Mouse (Mus musculus): Measurements from ENCODE around the gene Smyd4. TPM values are rescaled to one million over a fixed set of nuclear protein-coding genes. Genes with fewer than 3 reads are reported as not detected.

Smyd4 gene
- total and polyA plus RNA-seq, 2 experiments from 2014 or later, result 13.2 to 19.7 TPM

DNA sequence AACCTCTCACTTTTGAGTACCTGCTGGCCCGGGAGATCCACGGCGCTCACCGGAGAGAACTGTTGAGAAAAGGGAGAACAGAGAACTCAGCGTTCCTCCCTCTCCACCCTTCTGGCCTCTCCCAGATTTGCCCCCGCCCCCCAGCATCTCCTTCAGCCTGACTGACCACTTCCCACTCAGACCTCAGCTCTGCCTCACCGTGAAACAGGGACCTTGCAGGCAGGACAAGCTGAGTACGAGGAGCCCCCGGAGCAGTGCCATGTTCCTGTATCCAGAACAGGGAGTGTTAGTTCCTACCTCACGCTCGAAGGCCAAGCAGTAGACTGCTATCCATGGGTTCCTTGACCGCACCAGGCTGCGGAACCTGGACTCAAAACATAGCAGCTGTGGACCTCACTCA lies 90.0 kb downstream of the Smyd4 start:
- Histone ChIP-seq H3K9ac (replicated peaks; ENCODE audit: low read depth, low read length) (no peak overlapping the region), H3K9me3 (replicated peaks; ENCODE audit: control insufficient read depth, low read length) (peaks cover 5% of the 10 kb centered on the region; the same call in 1 of the 2 replicates), H3K36me3 (replicated peaks; ENCODE audit: control insufficient read depth, insufficient read depth, low read length) (peaks cover 14% of the 10 kb centered on the region; the same call in 1 of the 2 replicates), H3K27me3 (ENCODE audit: control insufficient read depth, insufficient read depth, low read length) (no peaks in the 10 kb centered on the region), H3K4me3 (ENCODE audit: low read depth, low read length) (no peak overlapping the region), H3K27ac (ENCODE audit: low read depth) (no peak overlapping the region), H3K4me2 (ENCODE audit: low read depth, low read length) (no peak overlapping the region), H3K4me1 (ENCODE audit: control insufficient read depth, insufficient read depth) (no peaks in the 10 kb centered on the region)
- ATAC-seq (ENCODE audit: insufficient read depth, low read depth) (no peak), DNase-seq (ENCODE audit: low spot score) (no peak)
- WGBS, result 78% methylated on average over 13 of the region's 13 CpGs
- TF ChIP-seq CTCF (IDR thresholded peaks at IDR 0.05; ENCODE audit: low read depth), result no peak
- TF ChIP-seq EP300 (IDR thresholded peaks at IDR 0.05; ENCODE audit: low read depth), result no peak

GRCm38 (mm10) chr11:75438804-75439203 lies 90.6 kb downstream of the Smyd4 start:
- H3K36me3 ChIP-seq (replicated peaks; ENCODE audit: control insufficient read depth, insufficient read depth, low read length), result peaks cover 14% of the 10 kb centered on the region; the same call in 1 of the 2 replicates
- no peak for TF ChIP-seq EP300 (IDR thresholded peaks at IDR 0.05; ENCODE audit: low read depth)
- no peak for TF ChIP-seq CTCF (IDR thresholded peaks at IDR 0.05; ENCODE audit: low read depth)
- DNase-seq (ENCODE audit: low spot score), result no peak
- WGBS, result 86% methylated on average over 3 of the region's 3 CpGs
- no peaks in the 10 kb centered on the region for H3K4me1 ChIP-seq (ENCODE audit: control insufficient read depth, insufficient read depth)
- peaks cover 5% of the 10 kb centered on the region; the same call in 1 of the 2 replicates for H3K9me3 ChIP-seq (replicated peaks; ENCODE audit: control insufficient read depth, low read length)
- H3K4me2 ChIP-seq (ENCODE audit: low read depth, low read length), result no peak overlapping the region
- H3K9ac ChIP-seq (replicated peaks; ENCODE audit: low read depth, low read length), result no peak overlapping the region
- ATAC-seq (ENCODE audit: insufficient read depth, low read depth), result no peak
- no peak overlapping the region for H3K4me3 ChIP-seq (ENCODE audit: low read depth, low read length)
- H3K27ac ChIP-seq (ENCODE audit: low read depth), result no peak overlapping the region
- no peaks in the 10 kb centered on the region for H3K27me3 ChIP-seq (ENCODE audit: control insufficient read depth, insufficient read depth, low read length)

DNA sequence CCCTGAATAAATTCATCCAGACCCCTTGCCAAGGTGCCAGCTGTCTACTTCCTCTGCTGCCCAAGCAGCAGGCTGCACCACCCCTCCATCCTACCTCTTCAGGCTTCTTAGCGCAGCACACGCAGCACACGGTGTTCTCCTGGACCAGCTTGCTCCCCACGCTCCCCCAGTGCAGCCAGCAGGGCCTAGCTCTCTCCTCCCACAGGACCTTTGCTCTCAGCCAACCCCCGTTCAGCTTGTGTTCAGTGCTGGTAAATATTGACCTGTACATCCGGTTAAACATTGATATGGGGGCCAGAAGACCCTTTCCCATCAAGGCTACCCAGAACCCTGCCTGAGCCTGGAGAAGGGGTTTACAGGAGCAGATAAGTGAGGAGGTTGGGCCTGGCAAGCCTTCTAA lies 91.1 kb downstream of the Smyd4 start, which contains the start of gene Serpinf2:
Serpinf2 (minus strand) TSS at position 229 of the 400 bp plus-strand sequence.
- Histone ChIP-seq H3K36me3 (replicated peaks; ENCODE audit: control insufficient read depth, insufficient read depth, low read length) (peaks cover 18% of the 10 kb centered on the region), H3K27me3 (ENCODE audit: control insufficient read depth, insufficient read depth, low read length) (no peaks in the 10 kb centered on the region), H3K9ac (replicated peaks; ENCODE audit: low read depth, low read length) (no peak within 1 kb of the TSS), H3K4me3 (ENCODE audit: low read depth, low read length) (no peak within 1 kb of the TSS), H3K9me3 (replicated peaks; ENCODE audit: control insufficient read depth, low read length) (peaks cover 2% of the 10 kb centered on the region; the same call in 1 of the 2 replicates), H3K4me2 (ENCODE audit: low read depth, low read length) (no peak within 1 kb of the TSS), H3K4me1 (ENCODE audit: control insufficient read depth, insufficient read depth) (no peaks in the 10 kb centered on the region), H3K27ac (ENCODE audit: low read depth) (no peak within 1 kb of the TSS)
- DNase-seq (ENCODE audit: low spot score) (no peak), ATAC-seq (ENCODE audit: insufficient read depth, low read depth) (no peak)
- 93% methylated on average over 6 of the region's 6 CpGs for WGBS
- no peak for TF ChIP-seq CTCF (IDR thresholded peaks at IDR 0.05; ENCODE audit: low read depth)
- TF ChIP-seq EP300 (IDR thresholded peaks at IDR 0.05; ENCODE audit: low read depth), result no peak

DNA sequence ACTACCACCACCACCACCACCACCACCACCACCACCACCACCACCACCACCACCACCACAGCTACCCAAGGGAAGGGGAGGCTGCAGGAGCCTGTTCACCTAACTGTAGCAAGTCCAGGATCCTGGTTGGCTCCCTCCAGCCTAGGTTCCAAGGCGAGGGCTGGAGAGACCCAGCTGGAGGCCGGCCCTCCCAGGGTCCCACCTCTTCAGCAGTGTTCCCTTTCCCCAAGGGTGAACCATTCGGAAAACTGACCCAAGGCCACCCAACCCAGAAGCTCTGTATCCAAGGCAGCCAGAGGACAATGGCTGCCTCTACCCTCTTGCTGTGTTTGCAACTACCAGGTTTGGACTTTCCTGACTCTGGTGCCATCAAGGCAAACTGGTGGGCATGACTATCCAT lies 91.7 kb downstream of the Smyd4 start:
- Histone ChIP-seq H3K4me1 (ENCODE audit: control insufficient read depth, insufficient read depth) (no peaks in the 10 kb centered on the region), H3K9me3 (replicated peaks; ENCODE audit: control insufficient read depth, low read length) (no peaks in the 10 kb centered on the region), H3K4me3 (ENCODE audit: low read depth, low read length) (no peak overlapping the region), H3K27me3 (ENCODE audit: control insufficient read depth, insufficient read depth, low read length) (no peaks in the 10 kb centered on the region), H3K27ac (ENCODE audit: low read depth) (no peak overlapping the region), H3K9ac (replicated peaks; ENCODE audit: low read depth, low read length) (no peak overlapping the region), H3K36me3 (replicated peaks; ENCODE audit: control insufficient read depth, insufficient read depth, low read length) (peaks cover 23% of the 10 kb centered on the region), H3K4me2 (ENCODE audit: low read depth, low read length) (no peak overlapping the region)
- DNase-seq (ENCODE audit: low spot score) (no peak), ATAC-seq (ENCODE audit: insufficient read depth, low read depth) (no peak)
- 85% methylated on average over 3 of the region's 3 CpGs for WGBS
- no peak for TF ChIP-seq EP300 (IDR thresholded peaks at IDR 0.05; ENCODE audit: low read depth)
- no peak for TF ChIP-seq CTCF (IDR thresholded peaks at IDR 0.05; ENCODE audit: low read depth)

- DNase-seq (ENCODE audit: low spot score) (no peak), ATAC-seq (ENCODE audit: insufficient read depth, low read depth) (no peak)
- H3K9me3 ChIP-seq (replicated peaks; ENCODE audit: control insufficient read depth, low read length), result no peaks in the 10 kb centered on the region
- WGBS, result 74% methylated on average over 7 of the region's 7 CpGs
- no peaks in the 10 kb centered on the region for H3K27me3 ChIP-seq (ENCODE audit: control insufficient read depth, insufficient read depth, low read length)
- H3K4me3 ChIP-seq (ENCODE audit: low read depth, low read length), result no peak overlapping the region
- no peak overlapping the region for H3K4me2 ChIP-seq (ENCODE audit: low read depth, low read length)
- TF ChIP-seq CTCF (IDR thresholded peaks at IDR 0.05; ENCODE audit: low read depth) (no peak), EP300 (IDR thresholded peaks at IDR 0.05; ENCODE audit: low read depth) (no peak)
- H3K27ac ChIP-seq (ENCODE audit: low read depth), result no peak overlapping the region
- no peak overlapping the region for H3K9ac ChIP-seq (replicated peaks; ENCODE audit: low read depth, low read length)
- no peaks in the 10 kb centered on the region for H3K4me1 ChIP-seq (ENCODE audit: control insufficient read depth, insufficient read depth)
- H3K36me3 ChIP-seq (replicated peaks; ENCODE audit: control insufficient read depth, insufficient read depth, low read length), result peaks cover 28% of the 10 kb centered on the region
Measured at GRCm38 (mm10) chr11:75441034-75441433, 92.8 kb downstream of the Smyd4 start.

DNA sequence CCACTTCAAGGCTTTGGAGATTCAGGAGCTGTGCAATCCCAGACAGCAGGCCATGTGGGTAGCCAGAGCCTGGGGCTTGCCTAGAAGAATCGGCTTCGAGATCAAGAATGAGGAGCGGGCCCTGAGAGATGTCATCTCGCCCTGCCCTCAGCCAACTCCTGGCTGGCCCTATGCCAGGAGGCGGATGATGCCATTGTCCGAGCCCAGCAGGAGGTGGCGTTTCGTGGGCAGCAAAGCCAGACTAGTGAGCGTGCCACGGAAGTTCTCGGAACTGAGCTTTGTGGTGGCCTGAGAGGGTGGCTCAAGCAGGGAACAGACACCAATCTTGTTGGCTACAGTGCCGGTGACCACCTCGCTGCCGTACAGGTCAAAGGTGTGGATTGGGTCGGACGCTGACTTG lies 93.4 kb downstream of the Smyd4 start:
- no peak for DNase-seq (ENCODE audit: low spot score)
- no peak for ATAC-seq (ENCODE audit: insufficient read depth, low read depth)
- Histone ChIP-seq H3K4me1 (ENCODE audit: control insufficient read depth, insufficient read depth) (no peaks in the 10 kb centered on the region), H3K9me3 (replicated peaks; ENCODE audit: control insufficient read depth, low read length) (no peaks in the 10 kb centered on the region), H3K27me3 (ENCODE audit: control insufficient read depth, insufficient read depth, low read length) (no peaks in the 10 kb centered on the region), H3K9ac (replicated peaks; ENCODE audit: low read depth, low read length) (no peak overlapping the region), H3K4me3 (ENCODE audit: low read depth, low read length) (no peak overlapping the region), H3K27ac (ENCODE audit: low read depth) (no peak overlapping the region), H3K4me2 (ENCODE audit: low read depth, low read length) (no peak overlapping the region), H3K36me3 (replicated peaks; ENCODE audit: control insufficient read depth, insufficient read depth, low read length) (peaks cover 28% of the 10 kb centered on the region)
- WGBS, result 88% methylated on average over 16 of the region's 16 CpGs
- TF ChIP-seq CTCF (IDR thresholded peaks at IDR 0.05; ENCODE audit: low read depth), result no peak
- TF ChIP-seq EP300 (IDR thresholded peaks at IDR 0.05; ENCODE audit: low read depth), result no peak

Measured in heart, postnatal 0 days (tissue).